Mouse (Mus musculus) CH12.LX (cell line): ENCODE data around the gene Tmem169. TPM values are rescaled to one million over a fixed set of nuclear protein-coding genes. Genes with fewer than 3 reads are reported as not detected.
A peak's percentile ranks its signal among the peaks of the same experiment; 100 is the strongest.

Experiments
- DNase-seq: peaks from one replicate; pipeline ENCODE4 v3.0.0-alpha.2; 2013; ENCODE audit errors: extremely low read depth
- H3K27ac ChIP-seq: 2 replicates; pipeline ENCODE4 v1.5.1; 2012; ENCODE audit warnings: low read depth, mild to moderate bottlenecking, control low read depth, moderate library complexity; ENCODE audit not compliant: insufficient read depth
- H3K27me3 ChIP-seq: replicated peaks from 2 replicates; pipeline ENCODE3; 2012; ENCODE audit warnings: inconsistent platforms
- H3K36me3 ChIP-seq, 2 experiments: replicated peaks in 1 of 2; 2 replicates each; pipeline versions ENCODE3 to v1.6.1; 2012; ENCODE audit warnings: inconsistent platforms in 1 of 2, low read length in 1 of 2, mild to moderate bottlenecking in 1 of 2, mixed read lengths in 1 of 2, moderate library complexity in 1 of 2; ENCODE audit not compliant: control insufficient read depth in 1 of 2, insufficient read depth in 1 of 2
- H3K4me1 ChIP-seq, 2 experiments: 2 replicates each; pipeline ENCODE4 v1.6.1; 2012; ENCODE audit warnings: inconsistent platforms in 1 of 2, moderate library complexity in 1 of 2; ENCODE audit not compliant: insufficient read depth in 2 of 2, control insufficient read depth in 1 of 2
- H3K4me2 ChIP-seq: 2 replicates; pipeline ENCODE4 v1.6.1; 2012; ENCODE audit warnings: low read depth, mild to moderate bottlenecking, control low read depth; ENCODE audit not compliant: poor library complexity, insufficient read depth, severe bottlenecking
- H3K4me3 ChIP-seq, 3 experiments: fragments of 150-350 bp in 1 of 3; sonication (generic) in 1 of 3; replicated peaks in 1 of 3; 2 replicates each; pipeline versions ENCODE3 to v1.5.1; 2011 to 2012; ENCODE audit warnings: low read depth in 2 of 3, low read length in 2 of 3, mild to moderate bottlenecking in 2 of 3, moderate library complexity in 2 of 3, control low read depth in 1 of 3, improper control_type of control experiment in 1 of 3, inconsistent platforms in 1 of 3, mixed read lengths in 1 of 3; ENCODE audit not compliant: poor library complexity in 1 of 3
- H3K79me2 ChIP-seq: replicated peaks from 2 replicates; pipeline ENCODE4 v1.6.1; 2012; ENCODE audit warnings: mild to moderate bottlenecking, moderate library complexity; ENCODE audit not compliant: control insufficient read depth, poor library complexity, insufficient read depth, severe bottlenecking; ENCODE audit errors: extremely low read depth
- H3K9ac ChIP-seq: 2 replicates; pipeline ENCODE4 v1.6.1; 2012; ENCODE audit warnings: low read depth, mild to moderate bottlenecking, control low read depth, moderate library complexity; ENCODE audit not compliant: insufficient read depth
- H3K9me3 ChIP-seq: replicated peaks from 2 replicates; pipeline ENCODE3; 2012; ENCODE audit warnings: low read length, inconsistent platforms, mixed read lengths
- CHD1 ChIP-seq: IDR thresholded peaks from 2 replicates; pipeline ENCODE4 v1.6.1; 2012; ENCODE audit warnings: low read depth, low read length, improper control_type of control experiment, inconsistent platforms
- CTCF ChIP-seq, 2 experiments: IDR thresholded peaks in 1 of 2; conservative IDR thresholded peaks in 1 of 2; 2 replicates each; pipeline ENCODE4 v1.5.1; 2011 to 2012; ENCODE audit warnings: low read depth in 2 of 2, low read length in 2 of 2, improper control_type of control experiment in 1 of 2, inconsistent platforms in 1 of 2, mild to moderate bottlenecking in 1 of 2, moderate library complexity in 1 of 2
- ELF1 ChIP-seq: IDR thresholded peaks from 2 replicates; pipeline ENCODE4 v1.6.1; 2014; ENCODE audit warnings: low read depth, mild to moderate bottlenecking, inconsistent platforms, low read length, improper control_type of control experiment
- ETS1 ChIP-seq: conservative IDR thresholded peaks from 2 replicates; pipeline ENCODE4 v1.6.1; 2012; ENCODE audit warnings: low read depth, mild to moderate bottlenecking, inconsistent platforms, low read length, improper control_type of control experiment, moderate library complexity
- GABPA ChIP-seq: IDR thresholded peaks from 2 replicates; pipeline ENCODE4 v1.6.1; 2012; ENCODE audit warnings: low read depth, low read length, improper control_type of control experiment, inconsistent platforms; ENCODE audit not compliant: insufficient replicate concordance
- JUN ChIP-seq: IDR thresholded peaks from 2 replicates; pipeline ENCODE4 v1.6.1; 2011; ENCODE audit warnings: low read depth, mild to moderate bottlenecking, low read length, improper control_type of control experiment, moderate library complexity; ENCODE audit not compliant: insufficient read depth
- JUND ChIP-seq: conservative IDR thresholded peaks from 2 replicates; pipeline ENCODE4 v1.6.1; 2011; ENCODE audit warnings: low read depth, low read length, improper control_type of control experiment
- MAFK ChIP-seq: IDR thresholded peaks from 2 replicates; pipeline ENCODE4 v1.6.1; 2011; ENCODE audit warnings: low read length, improper control_type of control experiment; ENCODE audit not compliant: insufficient replicate concordance
- MAZ ChIP-seq: IDR thresholded peaks from 2 replicates; pipeline ENCODE4 v1.6.1; 2012; ENCODE audit warnings: low read depth, mild to moderate bottlenecking, inconsistent platforms, low read length, improper control_type of control experiment, moderate library complexity
- MEF2A ChIP-seq: IDR thresholded peaks from 2 replicates; pipeline ENCODE4 v1.6.1; 2014; ENCODE audit warnings: low read depth, mild to moderate bottlenecking, inconsistent platforms, low read length, improper control_type of control experiment, borderline replicate concordance
- MXI1 ChIP-seq: IDR thresholded peaks from 2 replicates; pipeline ENCODE4 v1.6.1; 2011; ENCODE audit warnings: mild to moderate bottlenecking, low read depth, low read length, improper control_type of control experiment
- NRF1 ChIP-seq: IDR thresholded peaks from 2 replicates; pipeline ENCODE4 v1.6.1; 2014; ENCODE audit warnings: low read depth, mild to moderate bottlenecking, inconsistent platforms, low read length, improper control_type of control experiment, moderate library complexity
- PAX5 ChIP-seq: IDR thresholded peaks from 2 replicates; pipeline ENCODE4 v1.6.1; 2012; ENCODE audit warnings: low read length, inconsistent platforms, mixed read lengths
- POLR2A ChIP-seq: IDR thresholded peaks from 2 replicates; pipeline ENCODE4 v1.6.1; 2011; ENCODE audit warnings: low read depth, mild to moderate bottlenecking, improper control_type of control experiment, low read length
- RAD21 ChIP-seq: IDR thresholded peaks from 2 replicates; pipeline ENCODE4 v1.6.1; 2011; ENCODE audit warnings: low read depth, mild to moderate bottlenecking, low read length, improper control_type of control experiment, moderate library complexity
- TBP ChIP-seq: conservative IDR thresholded peaks from 2 replicates; pipeline ENCODE4 v1.6.1; 2011; ENCODE audit warnings: low read depth, low read length, improper control_type of control experiment
- TCF12 ChIP-seq: IDR thresholded peaks from 2 replicates; pipeline ENCODE4 v1.6.1; 2014; ENCODE audit warnings: low read depth, mild to moderate bottlenecking, inconsistent platforms, low read length, improper control_type of control experiment
- UBTF ChIP-seq: IDR thresholded peaks from 2 replicates; pipeline ENCODE4 v1.6.1; 2012; ENCODE audit warnings: low read depth, mild to moderate bottlenecking, inconsistent platforms, low read length, improper control_type of control experiment, moderate library complexity
- USF1 ChIP-seq: IDR thresholded peaks from 2 replicates; pipeline ENCODE4 v1.6.1; 2014; ENCODE audit warnings: low read depth, mild to moderate bottlenecking, inconsistent platforms, low read length, improper control_type of control experiment
- ZMIZ1 ChIP-seq: IDR thresholded peaks from 2 replicates; pipeline ENCODE4 v1.6.1; 2012; ENCODE audit warnings: low read depth, mild to moderate bottlenecking, inconsistent platforms, low read length, improper control_type of control experiment
- ZNF384 ChIP-seq: IDR thresholded peaks from 2 replicates; pipeline ENCODE4 v1.6.1; 2012; ENCODE audit warnings: low read depth, low read length, improper control_type of control experiment, inconsistent platforms
- dilution Hi-C: fragments of 300-500 bp; cut with MboI; formaldehyde crosslinking; loops from 2 replicates; pipeline ENCODE4 v1.14.3; 2020; ENCODE audit warnings: low sequenced_read_pairs; ENCODE audit not compliant: extremely low pct_unique_long_range_greater_than_20kb, extremely low pct_ligation_motif_present
- in situ Hi-C: fragments of 300-500 bp; cut with MboI; formaldehyde crosslinking; loops from 3 replicates; pipeline ENCODE4 v1.14.3; 2019; ENCODE audit warnings: low sequenced_read_pairs, low pct_ligation_motif_present, low pct_unique_long_range_greater_than_20kb, mixed read lengths
- polyA plus RNA-seq: library from polyadenylated mRNA; unstranded; fragments of >175 nt; gene quantifications from 2 replicates; pipeline ENCODE4 v1.2.1, GENCODE M21; 2012; ENCODE audit warnings: low read depth; ENCODE audit not compliant: insufficient read length
- total RNA-seq, 2 experiments: library from RNA; depleted of rRNA; stranded (reverse); fragments of 300-350 nt in 1 of 2; fragments of >200 nt in 1 of 2; gene quantifications; 2 replicates each; pipeline ENCODE4 v1.2.3; 2012 to 2014

The Tmem169 gene
- total and polyA plus RNA-seq, 3 experiments, result 0.17 to 0.26 TPM; not detected in 1

DNA sequence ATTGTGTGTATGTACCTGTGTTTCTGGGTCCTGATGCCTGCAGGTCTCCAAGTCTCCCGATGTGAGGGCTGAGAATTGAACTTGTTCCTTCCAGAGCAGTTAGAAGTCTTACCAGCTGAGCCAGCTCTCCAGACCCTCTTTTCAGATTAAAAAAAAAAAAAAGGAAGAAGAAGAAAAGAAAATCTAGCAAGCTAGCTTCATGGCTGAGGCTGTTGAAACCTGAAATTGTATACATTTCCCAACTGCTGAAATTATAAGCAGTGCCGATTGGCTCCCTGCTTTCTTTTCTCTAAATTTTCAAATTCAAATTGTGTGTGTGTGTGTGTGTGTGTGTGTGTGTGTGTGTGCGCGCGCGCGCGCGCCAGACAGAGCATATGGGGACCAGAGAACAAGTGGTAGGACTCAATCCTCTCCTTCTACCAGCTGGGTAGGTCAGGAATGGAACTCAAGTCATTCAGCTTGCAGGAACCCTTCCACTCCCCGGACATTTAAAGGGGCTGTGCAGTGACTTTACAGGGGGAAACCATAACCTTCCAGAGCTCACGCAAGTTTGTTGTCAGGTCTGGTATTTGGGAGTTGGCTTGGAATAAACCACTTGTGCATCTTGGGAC is 30.2 kb upstream of the Tmem169 start:
- peaks cover 0 to 26% of the 10 kb centered on the region in 2 experiments; a peak in 2 of 4 replicates for H3K4me1 ChIP-seq
- H3K27me3 ChIP-seq, result no peaks in the 10 kb centered on the region
- H3K36me3 ChIP-seq, result peaks cover 0 to 13% of the 10 kb centered on the region in 2 experiments
- no peak for TF ChIP-seq JUND
- TF ChIP-seq GABPA, result no peak
- TF ChIP-seq POLR2A, result no peak
- no peak for TF ChIP-seq PAX5
- no peak for TF ChIP-seq JUN
- TF ChIP-seq MXI1, result no peak
- TF ChIP-seq RAD21, result no peak
- TF ChIP-seq UBTF, result no peak
- TF ChIP-seq ETS1, result 0 out of 2 replicates have a peak, but pooled peaks have one; percentile 8
- TF ChIP-seq TBP, result no peak
- TF ChIP-seq USF1, result no peak
- TF ChIP-seq MEF2A, result 0 out of 2 replicates have a peak, but pooled peaks have one; percentile 9
- no peak for TF ChIP-seq TCF12
- peak; percentile 61 for TF ChIP-seq ZNF384
- TF ChIP-seq CHD1, result 0 out of 2 replicates have a peak, but pooled peaks have one; percentile 72
- TF ChIP-seq MAFK, result no peak
- peak; percentile 65 for TF ChIP-seq NRF1
- no peak for TF ChIP-seq ZMIZ1
- TF ChIP-seq ELF1, result no peak
- no peak for TF ChIP-seq CTCF (conservative IDR thresholded peaks at IDR 0.05 in 1 of 2, IDR thresholded peaks at IDR 0.05 in 1 of 2; ENCODE audit: low read depth in 2 of 2, low read length in 2 of 2)
- no peak for TF ChIP-seq MAZ
- peak overlapping the region; percentile 94 for H3K4me2 ChIP-seq
- H3K79me2 ChIP-seq, result no peaks in the 10 kb centered on the region
- in situ Hi-C loops (no loop called here), dilution Hi-C loops (no loop called here)
- no peak overlapping the region for H3K27ac ChIP-seq
- peak; percentile 37 for DNase-seq
- H3K9me3 ChIP-seq, result no peaks in the 10 kb centered on the region
- peak overlapping the region in 2 of 3 experiments; percentile 10 to 50 for H3K4me3 ChIP-seq
- H3K9ac ChIP-seq, result peak overlapping the region; percentile 56
